ENCODE assay signal across 8 mouse cellular contexts in the genomic region with DNA sequence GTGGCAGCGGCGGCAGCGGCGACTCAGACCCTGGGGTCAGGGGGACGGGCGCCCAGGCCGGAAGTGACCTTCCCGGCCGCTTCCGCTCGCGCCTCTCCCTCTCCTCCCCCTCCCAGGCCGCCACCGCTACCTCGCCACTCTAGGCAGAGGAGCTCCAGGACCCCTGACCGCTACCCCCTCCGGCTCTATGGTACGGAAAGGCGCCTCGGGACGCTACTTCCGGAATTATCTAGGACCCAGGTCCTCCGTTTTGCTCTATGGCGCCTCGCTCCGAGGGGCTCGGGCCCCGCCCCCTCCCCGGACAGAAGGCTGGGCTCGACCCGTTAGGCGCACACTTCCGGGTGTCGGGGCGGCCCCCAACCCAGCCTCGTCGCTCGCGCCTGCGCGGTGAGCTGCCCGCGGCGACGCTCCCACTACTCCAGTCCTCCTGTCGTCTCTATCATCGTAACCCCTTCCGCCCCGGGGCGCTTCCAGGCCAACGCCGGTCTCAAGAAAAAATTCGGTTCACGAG. TPM values are rescaled to one million over a fixed set of nuclear protein-coding genes. Genes with fewer than 3 reads are reported as not detected.
A peak's percentile ranks its signal among the peaks of the same experiment; 100 is the strongest.
DNase-seq lines count a peak whose midpoint lies in the region; ATAC-seq lines count a peak whose summit lies in the region.

Zfp787 (minus strand) TSS at position 97 of the 511 bp plus-strand sequence.

- 0% methylated on average over 54 of the region's 54 CpGs for WGBS in hindbrain, embryonic 13.5 days

- H3K4me1 ChIP-seq in hindbrain, embryonic 13.5 days (replicated peaks): peaks cover 33% of the 10 kb centered on the region

- no peaks in the 10 kb centered on the region for H3K36me3 ChIP-seq in hindbrain, embryonic 13.5 days

- no peaks in the 10 kb centered on the region for H3K9me3 ChIP-seq in hindbrain, embryonic 13.5 days

- peak within 1 kb of the TSS; percentile 92 for H3K9ac ChIP-seq in hindbrain, embryonic 13.5 days

- H3K27me3 ChIP-seq in hindbrain, embryonic 13.5 days: no peaks in the 10 kb centered on the region

- peak; percentile 98 for ATAC-seq in hindbrain, embryonic 13.5 days (ENCODE audit: low FRiP score)

- H3K4me2 ChIP-seq in hindbrain, embryonic 13.5 days: peak within 1 kb of the TSS; percentile 95

- DNase-seq in Muller cell, postnatal 12 days (ENCODE audit: inconsistent ontology term): peak; percentile 99
- DNase-seq in cerebellum, postnatal 10 days: peak; percentile 98 to 99
- peak; percentile 96 to 97 for DNase-seq in frontal cortex, postnatal 14 days (ENCODE audit: low spot score in 2 of 2)
- peak; percentile 91 to 98 for DNase-seq in layer of hippocampus, postnatal 25 days (ENCODE audit: extremely low spot score in 1 of 2, low spot score in 1 of 2)
- peak; percentile 97 for DNase-seq in lung, postnatal 25 days (ENCODE audit: low spot score)
- DNase-seq in retina, embryonic 14.5 days (ENCODE audit: low spot score): peak; percentile 97
- peak; percentile 98 for DNase-seq in thymus, postnatal 4 days

- H3K4me3 ChIP-seq in hindbrain, embryonic 13.5 days: peak within 1 kb of the TSS; percentile 77

- peak within 1 kb of the TSS; percentile 97 for H3K27ac ChIP-seq in hindbrain, embryonic 13.5 days

RNA-seq across cellular contexts. Expression of gene Zfp787, which starts in this region (rescaled TPM):
- 22.1 and 23.8 TPM in 2 replicates for polyA plus RNA-seq in hindbrain, embryonic 13.5 days (2015; fragmentation: Nextera tagmentation; extraction: Ambion mirVana)
- total RNA-seq in layer of hippocampus, postnatal 25 days (2021): 10 to 100 TPM; 25.5 to 28.2 TPM

Comparison
In these comparisons a context has a peak if more than half of its experiments do, and no peak if none do; other contexts are left out.
1. Peak in every context shown above with its lines: DNase-seq, ATAC-seq, H3K4me3 ChIP-seq and H3K27ac ChIP-seq.